Mouse (Mus musculus) limb, embryonic 11.5 days (tissue): ENCODE measurements at regions not wholly inside any gene's neighbourhood (a gene's known extent, or its start where the extent isn't known, plus 50 kb on each side); places are given as distances from the start of the nearest gene placed in this dataset.
"Not testable (repeated sequence)": the region's sequence is repeated elsewhere in the genome, so short reads cannot be mapped to it uniquely, and the experiment has no call there.

Source experiments
- ATAC-seq: fragments of 200-750 bp; cut with Nextera tagmentation; 2 replicates; pipeline ENCODE4 v1.8.0; 2017; ENCODE audit warnings: low read depth; ENCODE audit not compliant: insufficient number of reproducible peaks, low FRiP score, low TSS enrichment
- DNase-seq: peaks from one replicate; pipeline ENCODE4 v3.0.0-alpha.2; 2015; ENCODE audit warnings: low spot score
- H3K27ac ChIP-seq: fragments of 300-500 bp; sonication (generic); replicated peaks from 2 replicates; pipeline ENCODE4 v1.5.1; 2014; ENCODE audit warnings: low read depth, mild to moderate bottlenecking, low read length
- H3K27me3 ChIP-seq: fragments of 300-500 bp; sonication (generic); 2 replicates; pipeline ENCODE4 v1.6.1; 2014; ENCODE audit warnings: mild to moderate bottlenecking, low read length, mixed read lengths; ENCODE audit not compliant: control insufficient read depth, insufficient read depth
- H3K36me3 ChIP-seq: fragments of 300-500 bp; sonication (generic); 2 replicates; pipeline ENCODE4 v1.6.1; 2014; ENCODE audit warnings: mild to moderate bottlenecking, low read length, moderate library complexity, mixed read lengths; ENCODE audit not compliant: control insufficient read depth, insufficient read depth
- H3K4me1 ChIP-seq: fragments of 300-500 bp; sonication (generic); 2 replicates; pipeline ENCODE4 v1.6.1; 2014; ENCODE audit warnings: low read length, mixed read lengths; ENCODE audit not compliant: control insufficient read depth, insufficient read depth
- H3K4me2 ChIP-seq: fragments of 300-500 bp; sonication (generic); 2 replicates; pipeline ENCODE4 v1.6.1; 2014; ENCODE audit warnings: low read depth, mild to moderate bottlenecking, moderate library complexity; ENCODE audit not compliant: severe bottlenecking
- H3K4me3 ChIP-seq: fragments of 300-500 bp; sonication (generic); 2 replicates; pipeline ENCODE4 v1.5.1; 2014; ENCODE audit warnings: low read depth, low read length
- H3K9ac ChIP-seq: fragments of 300-500 bp; sonication (generic); 2 replicates; pipeline ENCODE4 v1.6.1; 2014; ENCODE audit warnings: mild to moderate bottlenecking, low read length
- H3K9me3 ChIP-seq: fragments of 300-500 bp; sonication (generic); 2 replicates; pipeline ENCODE4 v1.6.1; 2016; ENCODE audit warnings: low read length; ENCODE audit not compliant: control insufficient read depth
- WGBS: fragments of 180-500 bp; shearing (Covaris S2); extraction: QIAGEN DNeasy Blood & Tissue Kit; methylation state at CpG from one replicate; pipeline ENCODE4 v1.1.7; 2014; 5-methylcytosine and 5-hydroxymethylcytosine counted together

DNA sequence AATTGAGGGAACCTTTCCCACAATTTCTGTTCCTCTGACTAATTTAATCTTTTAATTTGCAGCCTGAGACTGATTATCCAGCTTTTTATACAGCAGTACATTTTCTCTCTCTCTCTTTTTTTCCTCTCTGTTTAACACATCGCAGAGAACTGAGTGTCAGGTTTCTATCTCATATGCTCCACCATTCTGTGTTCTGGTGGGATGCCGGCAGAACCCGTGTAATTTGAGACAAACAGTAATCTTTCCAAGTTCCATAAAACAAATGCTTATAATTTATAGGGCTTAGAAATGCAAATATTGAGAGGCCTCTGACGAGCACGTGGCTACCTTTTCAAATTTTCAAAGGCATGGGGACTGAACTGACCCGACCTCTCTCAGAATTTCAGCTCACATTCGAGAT lies 59.1 kb downstream of the Zbtb18 start:
- peaks cover 5% of the 10 kb centered on the region; the same call in 1 of the 2 replicates for H3K4me1 ChIP-seq
- no peak overlapping the region for H3K4me2 ChIP-seq
- ATAC-seq (no peak), DNase-seq (no peak)
- WGBS = 44% methylated on average over 7 of the region's 7 CpGs
- H3K9ac ChIP-seq = no peak overlapping the region
- H3K9me3 ChIP-seq = no peaks in the 10 kb centered on the region
- no peak overlapping the region for H3K4me3 ChIP-seq
- no peaks in the 10 kb centered on the region for H3K36me3 ChIP-seq
- no peaks in the 10 kb centered on the region for H3K27me3 ChIP-seq
- no peak overlapping the region for H3K27ac ChIP-seq

DNA sequence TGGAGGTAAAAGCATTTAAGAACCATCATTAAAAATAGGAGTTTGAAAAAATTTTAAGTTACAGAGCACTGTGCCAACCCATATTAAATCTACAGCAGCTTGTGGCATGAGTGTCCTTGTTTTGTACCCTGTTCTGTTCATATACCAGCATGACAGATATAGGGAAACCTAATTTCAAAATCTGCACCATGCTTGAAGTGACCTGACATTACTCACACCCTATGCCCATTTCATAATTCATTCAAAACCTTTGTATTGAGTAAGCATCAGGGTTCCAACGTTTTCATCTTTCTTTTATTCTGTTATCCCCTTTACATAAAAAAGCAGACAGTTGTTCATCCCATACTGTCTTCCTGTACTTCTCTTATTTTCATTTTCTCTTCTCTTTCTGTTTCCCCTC lies 61.8 kb downstream of the Zbtb18 start:
- WGBS = 82% methylated on average over 1 of the region's 1 CpGs
- H3K36me3 ChIP-seq = no peaks in the 10 kb centered on the region
- no peak overlapping the region for H3K27ac ChIP-seq
- no peaks in the 10 kb centered on the region for H3K9me3 ChIP-seq
- no peaks in the 10 kb centered on the region for H3K27me3 ChIP-seq
- no peak overlapping the region for H3K9ac ChIP-seq
- ATAC-seq (no peak), DNase-seq (no peak)
- H3K4me3 ChIP-seq = no peak overlapping the region
- peaks cover 5% of the 10 kb centered on the region; the same call in 1 of the 2 replicates for H3K4me1 ChIP-seq
- H3K4me2 ChIP-seq = no peak overlapping the region

DNA sequence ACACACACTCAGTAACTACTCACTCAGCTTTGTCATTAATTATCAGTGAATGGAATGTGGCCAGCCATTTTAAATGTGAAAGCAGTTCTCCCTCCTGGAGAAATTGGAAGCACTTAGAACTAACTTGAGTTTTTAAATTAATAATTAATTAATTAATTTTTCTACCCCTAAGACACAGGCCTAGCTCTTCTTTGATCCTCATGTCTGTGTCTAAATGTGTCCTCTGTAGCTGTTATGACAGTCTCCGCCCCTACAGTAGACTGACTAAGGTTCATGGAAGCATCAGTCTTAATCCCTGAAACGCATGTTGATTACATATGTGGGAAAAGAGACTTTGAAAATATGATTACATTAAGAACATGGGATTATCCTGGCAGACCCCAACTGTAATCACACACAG lies 62.6 kb downstream of the Zbtb18 start:
- no peak overlapping the region for H3K27ac ChIP-seq
- 97% methylated on average over 2 of the region's 2 CpGs for WGBS
- H3K4me2 ChIP-seq = no peak overlapping the region
- ATAC-seq = 0 out of 2 replicates have a peak, but pooled peaks have one; percentile 56
- no peak for DNase-seq
- H3K4me1 ChIP-seq = peaks cover 5% of the 10 kb centered on the region; the same call in 1 of the 2 replicates
- no peak overlapping the region for H3K9ac ChIP-seq
- H3K4me3 ChIP-seq = no peak overlapping the region
- no peaks in the 10 kb centered on the region for H3K27me3 ChIP-seq
- H3K9me3 ChIP-seq = no peaks in the 10 kb centered on the region
- H3K36me3 ChIP-seq = no peaks in the 10 kb centered on the region

DNA sequence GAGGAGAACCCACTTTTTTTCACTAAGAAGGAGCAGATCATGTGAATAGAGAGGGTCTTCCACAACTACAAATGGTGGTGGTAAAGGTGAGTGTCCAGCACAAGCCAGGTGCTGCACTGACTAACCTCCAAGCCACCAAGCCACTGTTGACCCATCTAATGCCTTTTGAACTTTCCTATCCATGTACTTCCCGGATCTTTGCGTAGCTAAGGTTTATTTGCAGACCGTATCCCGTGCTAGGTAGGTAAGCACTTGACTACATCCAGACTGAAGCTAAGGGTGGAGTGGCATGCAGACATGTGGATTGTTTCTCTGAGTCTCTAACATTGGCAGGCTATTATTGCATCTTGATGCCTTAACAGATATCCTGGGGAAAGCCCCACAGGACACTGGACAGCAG lies 65.2 kb downstream of the Zbtb18 start:
- not testable (repeated sequence) for H3K27me3 ChIP-seq, DNase-seq, H3K4me1 ChIP-seq, ATAC-seq, H3K9me3 ChIP-seq, H3K36me3 ChIP-seq, H3K27ac ChIP-seq, H3K9ac ChIP-seq, H3K4me2 ChIP-seq, H3K4me3 ChIP-seq
- WGBS = 89% methylated on average over 4 of the region's 4 CpGs

GRCm38 (mm10) chr1:177509786-177510185 lies 67.6 kb downstream of the Zbtb18 start:
- DNase-seq (no peak), ATAC-seq (no peak)
- H3K9me3 ChIP-seq = no peaks in the 10 kb centered on the region
- no peaks in the 10 kb centered on the region for H3K36me3 ChIP-seq
- H3K4me3 ChIP-seq = no peak overlapping the region
- 79% methylated on average over 10 of the region's 10 CpGs for WGBS
- H3K27ac ChIP-seq = no peak overlapping the region
- no peaks in the 10 kb centered on the region for H3K27me3 ChIP-seq
- no peaks in the 10 kb centered on the region for H3K4me1 ChIP-seq
- H3K4me2 ChIP-seq = no peak overlapping the region
- no peak overlapping the region for H3K9ac ChIP-seq

- 91% methylated on average over 2 of the region's 2 CpGs for WGBS
- no peaks in the 10 kb centered on the region for H3K4me1 ChIP-seq
- no peak for DNase-seq
- H3K27me3 ChIP-seq = no peaks in the 10 kb centered on the region
- ATAC-seq = no peak
- no peak overlapping the region for H3K4me2 ChIP-seq
- H3K9ac ChIP-seq = no peak overlapping the region
- H3K4me3 ChIP-seq = no peak overlapping the region
- H3K36me3 ChIP-seq = no peaks in the 10 kb centered on the region
- H3K9me3 ChIP-seq = no peaks in the 10 kb centered on the region
- no peak overlapping the region for H3K27ac ChIP-seq
These were observed 70.0 kb downstream of the Zbtb18 start for GRCm38 (mm10) chr1:177512116-177512515.

DNA sequence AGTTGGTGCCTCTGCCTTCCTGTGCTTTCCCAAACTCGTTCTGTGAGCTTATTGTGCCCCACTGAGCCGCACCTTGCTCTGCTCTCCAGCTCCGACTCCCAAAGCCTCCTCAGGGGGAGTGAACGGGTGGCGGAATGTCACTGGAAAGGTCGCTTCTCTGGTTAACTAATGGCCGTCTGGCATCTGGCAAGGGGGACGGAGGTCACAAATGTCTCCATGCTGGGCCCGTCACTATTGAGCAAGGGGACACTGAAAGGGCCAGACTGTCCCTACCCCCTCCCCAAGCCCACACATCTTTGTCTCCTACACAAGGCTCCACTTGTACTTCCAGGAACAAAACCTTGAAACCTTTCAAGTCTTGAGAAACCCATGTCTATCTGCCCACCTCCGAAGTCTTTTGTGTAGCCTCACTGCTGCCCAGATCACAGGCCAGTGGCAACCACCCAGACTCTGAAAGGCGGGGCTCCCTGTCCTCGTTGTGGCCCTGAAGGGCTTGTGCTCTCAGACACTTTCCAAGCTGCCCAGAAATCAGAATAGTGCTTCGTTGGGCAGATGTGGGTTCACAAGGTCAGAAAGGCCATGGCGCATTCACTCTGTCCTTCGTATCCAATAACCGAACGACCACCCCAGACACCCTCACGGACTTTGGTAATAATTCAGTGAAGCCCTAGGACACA lies 75.9 kb downstream of the Zbtb18 start:
- H3K4me1 ChIP-seq = peaks cover 20% of the 10 kb centered on the region
- no peaks in the 10 kb centered on the region for H3K9me3 ChIP-seq
- 8% methylated on average over 18 of the region's 18 CpGs for WGBS
- H3K27me3 ChIP-seq = no peaks in the 10 kb centered on the region
- peak; percentile 58; the same call in 1 of the 2 replicates for ATAC-seq
- H3K27ac ChIP-seq = no peak overlapping the region
- DNase-seq = peak; percentile 41
- H3K9ac ChIP-seq = no peak overlapping the region
- peak overlapping the region; percentile 14; the same call in 1 of the 2 replicates for H3K4me2 ChIP-seq
- no peaks in the 10 kb centered on the region for H3K36me3 ChIP-seq
- H3K4me3 ChIP-seq = no peak overlapping the region

- no peaks in the 10 kb centered on the region for H3K27me3 ChIP-seq
- H3K36me3 ChIP-seq = no peaks in the 10 kb centered on the region
- 4% methylated on average over 13 of the region's 13 CpGs for WGBS
- peaks cover 20% of the 10 kb centered on the region for H3K4me1 ChIP-seq
- H3K27ac ChIP-seq = 0 out of 2 replicates have a peak overlapping the region, but pooled peaks have one; percentile 21
- DNase-seq = peak; percentile 81
- peak; percentile 69 for ATAC-seq
- H3K4me2 ChIP-seq = peak overlapping the region; percentile 32; the same call in 1 of the 2 replicates
- no peaks in the 10 kb centered on the region for H3K9me3 ChIP-seq
- no peak overlapping the region for H3K4me3 ChIP-seq
- H3K9ac ChIP-seq = no peak overlapping the region
These were observed 76.9 kb downstream of the Zbtb18 start for GRCm38 (mm10) chr1:177518897-177519513.
